17 mouse cellular contexts compared by ENCODE assay signal in genomic region chr12:24654065-24654862, GRCm38 (mm10). TPM values are rescaled to one million over a fixed set of nuclear protein-coding genes. Genes with fewer than 3 reads are reported as not detected.
"Had no signal": no experiment of that assay in that cellular context is flagged by ENCODE, and none has a peak within 500 bp of the region (broad histone marks: within the 10 kb centered on the region; RNA-seq: fewer than 3 reads in every experiment).

No protein-coding gene starts in this region.

- H3K4me2 ChIP-seq: limb, embryonic 12.5 days; limb, embryonic 15.5 days; lung, embryonic 14.5 days; midbrain, embryonic 13.5 days; stomach, embryonic 15.5 days had no signal

- H3K9ac ChIP-seq: limb, embryonic 12.5 days; limb, embryonic 15.5 days; lung, embryonic 14.5 days; midbrain, embryonic 13.5 days had no signal

- DNase-seq: kidney, adult 18-20 months; kidney, adult 9 months; kidney, postnatal 14 days; kidney, postnatal 4 days; left cerebral cortex, postnatal 4 days; lung, embryonic 14.5 days; right cerebral cortex, postnatal 14 days; spleen, adult 18-20 months; thymus, postnatal 25 days had no signal

- ATAC-seq: lung, postnatal 0 days; midbrain, embryonic 13.5 days; midbrain, embryonic 16.5 days had no signal

- H3K27me3 ChIP-seq: limb, embryonic 12.5 days; limb, embryonic 15.5 days; stomach, embryonic 15.5 days had no signal

- H3K9me3 ChIP-seq: limb, embryonic 12.5 days; limb, embryonic 15.5 days; midbrain, embryonic 13.5 days; stomach, embryonic 15.5 days had no signal

- H3K4me3 ChIP-seq: limb, embryonic 12.5 days; limb, embryonic 15.5 days; midbrain, embryonic 13.5 days; stomach, embryonic 15.5 days had no signal

- H3K27ac ChIP-seq: limb, embryonic 12.5 days; limb, embryonic 15.5 days; macrophage; midbrain, embryonic 13.5 days; stomach, embryonic 15.5 days had no signal

RNA-seq across cellular contexts. Expression of gene Cys1, which starts 27.3 kb away (rescaled TPM):
- total RNA-seq: megakaryocyte, adult 5-6 weeks had no signal
- polyA plus RNA-seq: macrophage had no signal
